Mouse (Mus musculus) liver, adult 10 weeks (tissue): ENCODE data around the gene Glt8d1. TPM values are rescaled to one million over a fixed set of nuclear protein-coding genes. Genes with fewer than 3 reads are reported as not detected.

ENCODE experiments used
- polyA plus RNA-seq: library from polyadenylated mRNA; stranded (reverse); fragments of 350-450 nt; fragmentation: Illumina TruSeq; extraction: RNeasy Lipid Tissue Mini Kit (QIAGEN cat#74804); gene quantifications from one replicate; pipeline ENCODE4 v1.2.3, GENCODE M21; 2014; ENCODE audit warnings: low read depth, low replicate concordance

Gene Glt8d1
- 24.5 TPM for polyA plus RNA-seq

DNA sequence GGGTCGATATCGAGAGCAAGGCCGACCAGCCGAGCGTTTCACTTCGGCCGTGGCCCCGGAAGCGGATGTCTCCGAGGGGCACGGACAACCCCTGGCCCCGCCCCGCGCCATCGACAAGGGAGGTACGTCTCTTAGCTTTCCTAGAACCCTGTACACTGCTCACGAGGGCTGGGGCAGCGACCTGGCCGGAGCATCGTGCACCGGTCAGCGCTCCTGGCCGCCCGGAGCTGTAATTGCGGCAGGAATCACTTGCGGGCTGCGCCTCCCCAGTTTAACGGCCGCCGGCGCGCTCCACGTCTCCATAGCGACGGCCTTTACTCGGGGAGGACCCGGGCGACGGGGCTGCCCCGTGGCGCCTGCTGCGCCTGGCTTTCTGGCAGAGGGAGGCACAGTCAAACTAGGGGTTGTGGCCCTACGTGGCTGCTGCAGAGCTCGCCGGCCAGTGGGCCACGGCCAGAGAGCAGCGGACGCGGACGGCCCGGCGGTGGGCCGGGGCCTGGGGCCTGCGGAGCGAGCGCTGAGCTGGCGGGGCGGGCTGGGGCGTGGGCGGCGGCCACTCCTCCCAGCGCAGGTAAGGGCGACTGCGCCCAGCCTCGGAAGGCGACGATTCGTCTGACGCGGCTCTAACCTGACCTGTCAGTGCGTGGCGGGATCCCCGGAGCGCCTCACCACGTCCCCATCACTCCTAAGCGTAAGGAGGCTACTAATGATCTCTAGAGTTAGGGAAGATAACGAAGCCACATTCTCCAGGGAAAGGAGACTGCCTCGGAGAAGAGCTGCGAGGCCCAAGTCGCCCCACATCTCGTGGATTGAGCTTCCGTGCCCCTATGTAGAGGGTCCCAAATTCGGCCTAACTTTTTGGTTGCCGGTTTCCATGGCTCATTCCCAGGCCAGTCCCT lies at the start of gene Glt8d1, which contains the start of gene Spcs1:
Gene Glt8d1, plus strand, starts transcription at position 94 of the 899 bp plus-strand sequence.
Gene Spcs1, minus strand, starts transcription at position 366 of the 899 bp plus-strand sequence.

DNA sequence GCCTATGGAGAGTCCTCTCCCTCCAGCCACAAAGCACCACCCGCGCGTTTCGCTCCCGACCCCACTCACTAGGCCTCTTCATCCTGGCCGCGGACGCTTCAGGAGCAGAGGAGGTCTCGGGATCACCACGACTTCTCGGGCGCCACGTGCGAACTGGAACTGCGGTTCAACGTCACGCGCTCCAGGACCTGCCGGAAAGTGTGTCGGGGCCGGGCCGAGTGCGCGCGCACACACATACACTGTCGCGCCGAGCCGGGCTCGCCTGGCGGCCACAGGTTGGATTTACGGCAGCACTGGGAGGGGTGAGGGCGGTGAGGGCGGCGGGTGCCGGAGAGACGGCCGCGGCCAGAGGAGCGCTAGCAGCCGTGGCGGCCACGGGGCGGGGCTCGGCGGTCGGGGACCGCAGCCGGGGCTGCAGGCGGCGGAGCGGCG lies 17.7 kb downstream of the Glt8d1 start, which contains the start of the genes Pbrm1 and Gnl3:
Gene Pbrm1, plus strand, starts transcription at position 279 of the 432 bp plus-strand sequence.
Gene Gnl3, minus strand, starts transcription at position 293 of the 432 bp plus-strand sequence.

Other genes with a start within 250 kb of the Glt8d1 start
- 2.7 TPM for gene Tmem110, start 175.8 kb upstream of the Glt8d1 start, polyA plus RNA-seq
- gene Mustn1, start 122.2 kb upstream of the Glt8d1 start, polyA plus RNA-seq, result 1.3 TPM
- gene Itih4, start 114.9 kb upstream of the Glt8d1 start, polyA plus RNA-seq, result 463 TPM
- gene Itih3, start 77.6 kb upstream of the Glt8d1 start, polyA plus RNA-seq, result 223 TPM
- gene Itih1, start 58.1 kb upstream of the Glt8d1 start, polyA plus RNA-seq, result 104 TPM
- gene Nek4, start 50.0 kb upstream of the Glt8d1 start, polyA plus RNA-seq, result 11.2 TPM
- 263 TPM for gene Spcs1, start 272 bp downstream of the Glt8d1 start, polyA plus RNA-seq
- gene Pbrm1, start 17.7 kb downstream of the Glt8d1 start, polyA plus RNA-seq, result 18.6 TPM
- gene Gnl3, start 17.8 kb downstream of the Glt8d1 start, polyA plus RNA-seq, result 73.8 TPM
- 5.5 TPM for gene Smim4, start 127.6 kb downstream of the Glt8d1 start, polyA plus RNA-seq
- not detected for gene Nt5dc2, start 129.7 kb downstream of the Glt8d1 start, polyA plus RNA-seq
- 10.0 TPM for gene Stab1, start 167.2 kb downstream of the Glt8d1 start, polyA plus RNA-seq
- 0.87 TPM for gene Tnnc1, start 206.9 kb downstream of the Glt8d1 start, polyA plus RNA-seq
- 33.3 TPM for gene Nisch, start 215.5 kb downstream of the Glt8d1 start, polyA plus RNA-seq
- gene Sema3g, start 216.5 kb downstream of the Glt8d1 start, polyA plus RNA-seq, result not detected
- gene Phf7, start 249.9 kb downstream of the Glt8d1 start, polyA plus RNA-seq, result 9.4 TPM